Mouse (Mus musculus) frontal cortex, adult 2 months (tissue): Measurements from ENCODE around the gene Rpl29. TPM values are rescaled to one million over a fixed set of nuclear protein-coding genes. Genes with fewer than 3 reads are reported as not detected.
A peak's percentile ranks its signal among the peaks of the same experiment; 100 is the strongest.

Experiments used
- DNase-seq, 2 experiments: peaks; one replicate each; pipeline ENCODE4 v3.0.0; 2022; ENCODE audit warnings: low spot score in 1 of 2; ENCODE audit errors: extremely low spot score in 1 of 2
- polyA plus RNA-seq: library from polyadenylated mRNA; depleted of rRNA; stranded (reverse); fragments of >200 nt; gene quantifications from 2 replicates; pipeline ENCODE4 v1.2.3, GENCODE M21; 2012; rRNA removed

Gene Rpl29
- 727 and 762 TPM in 2 replicates for polyA plus RNA-seq

DNA sequence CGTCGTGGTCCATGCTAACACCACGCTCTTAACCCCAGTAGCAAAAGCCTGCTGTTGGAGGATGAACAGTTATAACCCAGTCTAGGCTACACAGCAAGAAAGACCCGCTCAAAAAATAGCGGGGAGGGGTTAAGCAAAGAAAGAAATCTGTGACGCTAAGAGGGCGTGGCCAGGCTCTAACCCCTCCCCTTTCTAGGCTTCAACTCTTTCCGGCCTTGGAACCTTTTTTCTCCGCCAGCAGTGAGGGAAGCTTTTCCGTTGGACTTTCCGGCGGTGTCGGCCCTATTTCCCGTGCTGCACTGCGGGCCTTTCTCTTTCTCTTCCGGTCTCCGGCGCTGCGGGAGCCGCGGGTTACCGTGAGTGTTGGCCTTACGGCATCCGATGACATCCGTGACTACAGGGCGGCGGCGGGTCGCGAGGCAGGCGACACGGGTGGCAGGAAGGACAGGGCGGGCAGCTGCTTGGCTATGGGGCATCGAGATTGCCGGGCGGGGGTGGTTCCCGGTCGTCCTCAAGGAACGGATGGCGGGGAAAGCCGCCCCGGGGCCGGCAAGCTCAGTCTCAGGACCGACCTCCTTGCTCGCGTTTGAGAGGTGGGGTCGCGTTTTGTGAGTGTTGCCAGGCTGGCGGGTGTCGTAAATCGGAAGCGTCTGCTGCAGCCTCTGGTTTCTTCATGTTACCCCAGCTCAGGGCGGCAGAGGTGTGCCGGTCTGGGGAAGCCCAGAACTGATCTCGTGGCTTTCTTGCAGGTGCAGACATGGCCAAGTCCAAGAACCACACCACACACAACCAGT lies at the start of gene Rpl29:
Rpl29 (plus strand) TSS at position 234 of the 794 bp plus-strand sequence.
- DNase-seq: peak; percentile 89 to 98

DNA sequence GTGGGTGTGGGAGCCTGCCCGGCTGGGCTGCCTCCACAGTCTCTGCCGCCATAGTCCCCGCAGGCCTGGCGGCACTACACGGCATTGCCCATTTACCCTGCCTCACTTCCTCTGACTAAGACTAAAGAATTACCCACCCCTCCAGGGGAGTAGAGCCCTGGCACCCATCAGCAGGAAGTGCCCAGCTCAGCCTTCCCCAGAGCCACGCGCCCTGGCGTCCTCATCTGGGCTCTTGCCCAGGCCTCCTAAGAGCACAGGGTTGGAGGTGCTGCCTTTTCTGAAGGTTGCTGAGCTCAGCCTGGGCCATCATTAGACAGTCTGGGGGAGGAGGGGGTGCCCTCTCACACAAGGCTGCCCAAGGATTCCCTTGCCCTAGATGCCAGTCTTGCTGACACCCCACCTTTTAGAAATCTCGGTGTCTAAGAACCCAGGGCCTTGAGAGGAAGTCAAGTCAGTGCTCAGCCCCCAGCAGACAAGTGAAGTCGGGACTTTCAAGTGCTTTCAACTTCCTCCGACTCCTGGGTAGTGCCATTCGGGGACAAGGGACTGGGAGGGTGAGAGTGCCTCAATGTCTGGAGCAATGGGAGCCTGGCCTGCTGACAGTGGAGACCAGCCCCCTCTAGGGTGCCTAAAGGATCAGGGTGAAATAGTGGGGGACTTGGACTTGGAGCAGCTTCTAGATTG lies 42.9 kb upstream of the Rpl29 start:
- no peak for DNase-seq

- DNase-seq: no peak
Measured at GRCm38 (mm10) chr9:106392828-106393527, 36.3 kb upstream of the Rpl29 start.

GRCm38 (mm10) chr9:106393548-106393947 lies 35.7 kb upstream of the Rpl29 start:
- DNase-seq: no peak

- DNase-seq: no peak
Measured at GRCm38 (mm10) chr9:106394649-106395602, 34.3 kb upstream of the Rpl29 start.

DNA sequence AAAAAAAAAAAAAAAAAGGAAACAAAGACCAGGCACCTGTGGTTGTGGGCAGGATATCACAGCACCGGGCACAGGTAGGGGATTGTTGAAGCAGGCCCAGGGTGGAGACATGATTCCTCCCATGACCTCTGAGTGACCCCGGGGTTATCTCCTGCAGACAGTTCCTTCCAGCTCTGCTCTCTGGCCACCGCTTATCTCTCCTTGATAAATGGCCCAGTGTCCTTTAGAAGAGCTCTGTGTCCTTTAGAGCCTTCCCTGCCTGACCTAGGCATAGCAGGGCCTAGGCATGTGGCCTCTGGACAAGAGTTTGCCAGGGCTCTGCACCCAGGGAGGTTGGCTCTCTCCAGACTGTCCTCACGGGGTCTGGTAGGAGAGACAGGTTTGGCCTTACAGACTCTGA lies 31.5 kb upstream of the Rpl29 start:
- DNase-seq: no peak

DNA sequence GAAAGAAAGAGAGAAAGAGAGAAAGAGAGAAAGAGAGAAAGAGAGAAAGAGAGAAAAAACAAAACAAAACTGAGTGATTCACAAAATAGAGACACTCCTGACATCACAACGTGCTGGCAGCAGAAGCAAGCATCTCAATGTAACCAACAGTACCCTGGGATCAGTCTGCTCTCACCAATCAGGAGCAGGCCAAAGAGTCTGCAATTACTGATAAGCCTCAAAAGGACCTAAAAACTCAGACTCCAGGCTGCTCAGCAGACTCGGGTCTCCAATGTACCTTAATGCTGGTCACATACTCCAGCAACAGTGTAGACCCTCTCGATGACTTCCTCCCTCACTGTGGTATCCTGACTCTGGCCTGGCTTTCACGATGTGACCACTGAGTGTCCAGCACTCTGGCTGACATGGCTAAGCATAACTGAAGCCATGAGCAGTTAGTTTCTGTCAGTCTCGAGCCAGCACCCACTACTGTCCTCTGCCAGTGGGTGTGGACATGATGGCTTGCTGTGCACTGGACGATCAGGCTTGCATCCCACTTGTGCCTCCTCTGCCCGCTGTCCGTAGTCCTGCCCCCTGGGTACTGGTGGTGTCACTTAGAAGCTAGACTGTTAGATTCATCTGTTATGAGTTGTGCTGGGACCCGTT lies 30.5 kb upstream of the Rpl29 start:
- no peak for DNase-seq

GRCm38 (mm10) chr9:106399808-106400207 lies 29.4 kb upstream of the Rpl29 start:
- no peak for DNase-seq

DNA sequence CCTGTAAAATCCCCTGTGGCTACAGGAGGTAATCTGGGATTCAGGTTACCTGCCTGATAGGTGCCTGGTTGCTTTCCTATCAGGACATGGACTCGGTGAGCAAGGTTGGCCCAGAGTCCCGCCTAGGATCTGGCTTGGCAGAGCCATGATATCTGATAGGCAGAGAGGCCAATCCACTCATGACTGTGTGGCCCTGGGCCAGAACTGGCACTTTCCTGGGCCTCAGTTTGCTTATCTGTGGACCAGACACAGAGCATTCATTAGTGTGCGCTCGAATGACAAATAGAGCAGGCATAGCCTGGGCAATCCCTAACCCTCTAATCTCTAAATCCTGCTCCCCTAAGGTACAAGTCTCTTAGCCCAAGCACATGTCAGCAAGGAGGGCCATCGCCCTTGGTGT lies 27.1 kb upstream of the Rpl29 start:
- DNase-seq: no peak

GRCm38 (mm10) chr9:106402607-106403375 lies 26.5 kb upstream of the Rpl29 start:
- DNase-seq: peak; percentile 56 to 76

DNA sequence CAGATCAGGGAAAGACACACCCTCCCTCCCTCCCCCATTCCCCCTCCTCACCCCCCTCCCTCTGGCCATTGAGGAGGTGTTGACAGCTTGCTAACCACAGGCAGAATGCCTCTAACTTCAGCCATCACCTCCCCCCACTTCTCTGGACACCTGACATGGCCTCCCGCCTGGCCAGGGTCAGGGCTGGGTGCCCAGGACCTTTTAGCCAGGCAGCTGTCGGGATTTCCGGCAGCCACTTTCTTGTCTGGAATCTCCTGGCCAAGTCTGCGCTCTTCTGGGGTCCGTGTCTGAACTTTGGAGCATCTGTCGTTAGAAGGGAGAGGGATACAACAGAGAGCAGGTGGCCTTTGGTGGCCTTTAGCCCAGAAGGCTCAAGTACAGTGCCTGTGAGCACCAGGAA lies 24.0 kb upstream of the Rpl29 start:
- no peak for DNase-seq

GRCm38 (mm10) chr9:106406443-106407078 lies 22.7 kb upstream of the Rpl29 start:
- peak in 1 of 2 experiments; percentile 61 for DNase-seq

GRCm38 (mm10) chr9:106409096-106409495 lies 20.2 kb upstream of the Rpl29 start:
- DNase-seq: no peak

GRCm38 (mm10) chr9:106410086-106410650 lies 19.1 kb upstream of the Rpl29 start:
- DNase-seq: no peak

- DNase-seq: peak; percentile 72 to 78
Measured at GRCm38 (mm10) chr9:106411091-106411594, 18.1 kb upstream of the Rpl29 start.

DNA sequence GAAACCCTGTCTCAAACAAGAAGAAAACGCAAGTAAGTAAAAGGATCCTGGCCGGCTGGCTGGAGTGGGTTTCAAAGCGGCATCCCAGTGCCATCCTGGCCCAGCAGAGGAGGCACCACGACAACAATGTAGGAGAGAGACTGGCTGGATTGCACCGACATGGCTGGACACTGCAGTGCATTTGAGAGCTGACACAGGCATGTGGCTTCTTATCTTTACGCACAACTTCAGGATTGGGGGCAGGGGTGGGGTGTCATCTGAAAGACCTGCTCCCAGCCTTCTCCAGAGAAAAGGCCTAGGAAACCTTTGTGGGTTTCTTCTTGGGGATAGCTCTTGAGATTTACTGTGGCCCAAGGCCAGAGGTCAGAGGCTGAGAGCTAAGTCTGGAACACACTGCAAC lies 17.5 kb upstream of the Rpl29 start:
- DNase-seq: no peak

DNA sequence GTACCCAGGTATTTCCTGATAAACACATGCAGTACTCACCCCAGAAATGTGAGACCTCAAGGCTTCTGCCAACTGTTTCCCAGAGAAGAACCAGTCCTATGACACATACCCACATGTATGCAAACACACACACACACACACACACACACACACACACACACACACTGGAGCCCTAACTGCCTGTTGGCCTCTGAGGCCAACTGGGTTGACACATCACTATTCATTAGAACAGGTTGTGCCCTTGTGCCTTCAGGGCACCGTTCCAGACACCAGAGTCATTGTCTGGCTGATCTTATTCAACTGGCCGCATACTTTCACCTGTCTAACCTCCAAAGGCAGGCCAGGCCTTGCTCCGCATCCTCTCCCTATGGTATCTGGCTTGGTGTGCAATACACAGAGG lies 17.0 kb upstream of the Rpl29 start:
- DNase-seq: no peak

- DNase-seq: no peak
Measured at GRCm38 (mm10) chr9:106413606-106414005, 15.6 kb upstream of the Rpl29 start.
